Mouse (Mus musculus) MEL (cell line): ENCODE measurements around the gene Tomm40. TPM values are rescaled to one million over a fixed set of nuclear protein-coding genes. Genes with fewer than 3 reads are reported as not detected.
A peak's percentile ranks its signal among the peaks of the same experiment; 100 is the strongest.

Experiments used
- DNase-seq: peaks from one replicate; pipeline ENCODE4 v3.0.0; 2011; ENCODE audit warnings: low read depth, low spot score
- H3K27ac ChIP-seq: 2 replicates; pipeline ENCODE4 v1.5.1; 2012; ENCODE audit warnings: low read depth, mild to moderate bottlenecking, control low read depth, low read length, moderate library complexity; ENCODE audit not compliant: control insufficient read depth
- H3K27me3 ChIP-seq, 2 experiments: fragments of 150-350 bp in 1 of 2; sonication (generic) in 1 of 2; 2 replicates each; pipeline ENCODE4 v1.6.1; 2012; ENCODE audit warnings: low read length in 2 of 2, mild to moderate bottlenecking in 2 of 2, improper control_type of control experiment in 1 of 2, moderate library complexity in 1 of 2; ENCODE audit not compliant: insufficient read depth in 2 of 2, control insufficient read depth in 1 of 2
- H3K36me3 ChIP-seq, 2 experiments: 2 replicates each; pipeline ENCODE4 v1.6.1; 2012 to 2014; ENCODE audit warnings: low read length in 2 of 2, improper control_type of control experiment in 1 of 2, inconsistent platforms in 1 of 2, mild to moderate bottlenecking in 1 of 2; ENCODE audit not compliant: insufficient read depth in 2 of 2, control insufficient read depth in 1 of 2
- H3K4me1 ChIP-seq, 2 experiments: fragments of 150-350 bp in 1 of 2; sonication (generic) in 1 of 2; 2 replicates each; pipeline ENCODE4 v1.6.1; 2012; ENCODE audit warnings: low read length in 2 of 2, improper control_type of control experiment in 1 of 2, mild to moderate bottlenecking in 1 of 2; ENCODE audit not compliant: insufficient read depth in 2 of 2, control insufficient read depth in 1 of 2
- H3K4me3 ChIP-seq, 2 experiments: fragments of 150-350 bp in 1 of 2; sonication (generic) in 1 of 2; 2 replicates each; pipeline ENCODE4 v1.5.1; 2012; ENCODE audit warnings: low read depth in 2 of 2, low read length in 2 of 2, mild to moderate bottlenecking in 2 of 2, moderate library complexity in 2 of 2, control low read depth in 1 of 2, improper control_type of control experiment in 1 of 2; ENCODE audit not compliant: control insufficient read depth in 1 of 2, insufficient read depth in 1 of 2
- H3K79me2 ChIP-seq: 2 replicates; pipeline ENCODE4 v1.6.1; 2012; ENCODE audit warnings: mild to moderate bottlenecking, low read length, moderate library complexity; ENCODE audit not compliant: control insufficient read depth, poor library complexity, insufficient read depth
- H3K9ac ChIP-seq: 2 replicates; pipeline ENCODE4 v1.6.1; 2012; ENCODE audit warnings: low read depth, mild to moderate bottlenecking, control low read depth, low read length, moderate library complexity; ENCODE audit not compliant: control insufficient read depth, poor library complexity, severe bottlenecking
- H3K9me3 ChIP-seq: fragments of 150-350 bp; sonication (generic); replicated peaks from 2 replicates; pipeline ENCODE4 v1.6.1; 2012; ENCODE audit warnings: mild to moderate bottlenecking, low read length, improper control_type of control experiment, moderate library complexity; ENCODE audit not compliant: insufficient read depth
- CHD2 ChIP-seq: IDR thresholded peaks from 2 replicates; pipeline ENCODE4 v1.6.1; 2011; ENCODE audit warnings: low read length, improper control_type of control experiment
- CTCF ChIP-seq, 3 experiments: IDR thresholded peaks in 2 of 3; conservative IDR thresholded peaks in 1 of 3; 2 replicates each; pipeline ENCODE4 v1.5.1; 2011 to 2012; ENCODE audit warnings: low read length in 3 of 3, low read depth in 2 of 3, mild to moderate bottlenecking in 2 of 3, improper control_type of control experiment in 1 of 3, inconsistent platforms in 1 of 3, mixed read lengths in 1 of 3, moderate library complexity in 1 of 3; ENCODE audit not compliant: control insufficient read depth in 1 of 3, insufficient read depth in 1 of 3, poor library complexity in 1 of 3, severe bottlenecking in 1 of 3
- ELF1 ChIP-seq: IDR thresholded peaks from 2 replicates; pipeline ENCODE4 v1.6.1; 2014; ENCODE audit warnings: low read depth, mild to moderate bottlenecking, inconsistent platforms, low read length, improper control_type of control experiment, moderate library complexity
- ETS1 ChIP-seq: IDR thresholded peaks from 2 replicates; pipeline ENCODE4 v1.6.1; 2012; ENCODE audit warnings: low read depth, mild to moderate bottlenecking, inconsistent platforms, low read length, improper control_type of control experiment, moderate library complexity
- GATA1 ChIP-seq: IDR thresholded peaks from 2 replicates; pipeline ENCODE4 v1.6.1; 2011; ENCODE audit warnings: low read depth, low read length, improper control_type of control experiment
- HCFC1 ChIP-seq: IDR thresholded peaks from 2 replicates; pipeline ENCODE4 v1.6.1; 2012; ENCODE audit warnings: low read depth, mild to moderate bottlenecking, inconsistent platforms, low read length, improper control_type of control experiment, moderate library complexity
- JUND ChIP-seq: IDR thresholded peaks from 2 replicates; pipeline ENCODE4 v1.6.1; 2011; ENCODE audit warnings: low read depth, mild to moderate bottlenecking, improper control_type of control experiment, low read length
- MAZ ChIP-seq: IDR thresholded peaks from 2 replicates; pipeline ENCODE4 v1.6.1; 2012; ENCODE audit warnings: low read depth, mild to moderate bottlenecking, inconsistent platforms, low read length, improper control_type of control experiment
- POLR2A ChIP-seq, 2 experiments: IDR thresholded peaks; 2 replicates each; pipeline ENCODE4 v1.6.1; 2011 to 2012; ENCODE audit warnings: low read length in 2 of 2, mild to moderate bottlenecking in 2 of 2, control low read depth in 1 of 2, improper control_type of control experiment in 1 of 2, low read depth in 1 of 2, moderate library complexity in 1 of 2; ENCODE audit not compliant: control insufficient read depth in 1 of 2, insufficient read depth in 1 of 2, poor library complexity in 1 of 2
- POLR2AphosphoS2 ChIP-seq: IDR thresholded peaks from 2 replicates; pipeline ENCODE4 v1.6.1; 2011; ENCODE audit warnings: low read length, improper control_type of control experiment
- RAD21 ChIP-seq: IDR thresholded peaks from 2 replicates; pipeline ENCODE4 v1.6.1; 2011; ENCODE audit warnings: mild to moderate bottlenecking, low read depth, low read length, improper control_type of control experiment
- SIN3A ChIP-seq: IDR thresholded peaks from 2 replicates; pipeline ENCODE4 v1.6.1; 2012; ENCODE audit warnings: low read length, improper control_type of control experiment, inconsistent platforms
- SMC3 ChIP-seq: IDR thresholded peaks from 2 replicates; pipeline ENCODE4 v1.6.1; 2011; ENCODE audit warnings: low read depth, low read length, improper control_type of control experiment
- TBP ChIP-seq: IDR thresholded peaks from 2 replicates; pipeline ENCODE4 v1.8.0; 2011; ENCODE audit warnings: low read depth, low read length, improper control_type of control experiment
- USF2 ChIP-seq, 2 experiments: IDR thresholded peaks; 2 replicates each; pipeline ENCODE4 v1.6.1; 2011 to 2012; ENCODE audit warnings: improper control_type of control experiment in 2 of 2, low read length in 2 of 2, borderline replicate concordance in 1 of 2, inconsistent platforms in 1 of 2, low read depth in 1 of 2, mild to moderate bottlenecking in 1 of 2; ENCODE audit not compliant: insufficient read depth in 1 of 2
- ZC3H11A ChIP-seq: IDR thresholded peaks from 2 replicates; pipeline ENCODE4 v1.6.1; 2012; ENCODE audit warnings: low read depth, mild to moderate bottlenecking, inconsistent platforms, low read length, improper control_type of control experiment
- ZNF384 ChIP-seq: IDR thresholded peaks from 2 replicates; pipeline ENCODE4 v1.6.1; 2012; ENCODE audit warnings: low read depth, mild to moderate bottlenecking, inconsistent platforms, low read length, improper control_type of control experiment
- polyA plus RNA-seq, 2 experiments: library from polyadenylated mRNA; stranded (reverse) in 1 of 2; unstranded in 1 of 2; fragments of >175 nt in 1 of 2; fragments of >200 nt in 1 of 2; gene quantifications; 2 replicates each; pipeline versions ENCODE4 v1.2.1 to v1.2.4; 2012; ENCODE audit warnings: low replicate concordance in 2 of 2, low read depth in 1 of 2; ENCODE audit not compliant: insufficient read length in 2 of 2, insufficient read depth in 1 of 2, missing spikeins in 1 of 2
- total RNA-seq: library from RNA; depleted of rRNA; stranded (reverse); fragments of 300-350 nt; gene quantifications from 2 replicates; pipeline ENCODE4 v1.2.3, GENCODE M21; 2012

Tomm40 gene
- total and polyA plus RNA-seq, 3 experiments = 294 to 403 TPM; not detected in 1

GRCm38 (mm10) chr7:19668947-19669721 lies 46.1 kb downstream of the Tomm40 start:
- peak overlapping the region; percentile 43 for H3K9ac ChIP-seq
- peaks cover 7% of the 10 kb centered on the region for H3K79me2 ChIP-seq
- peak overlapping the region in 1 of 2 experiments; percentile 21; a peak in 2 of 4 replicates for H3K4me3 ChIP-seq

GRCm38 (mm10) chr7:19667434-19667833 lies 47.8 kb downstream of the Tomm40 start:
- Histone ChIP-seq H3K79me2 (peaks cover 23% of the 10 kb centered on the region), H3K27ac (peak overlapping the region; percentile 0; the same call in 1 of the 2 replicates), H3K9me3 (no peaks in the 10 kb centered on the region), H3K9ac (no peak overlapping the region), H3K4me3 (no peak overlapping the region), H3K4me1 (peaks cover 4 to 12% of the 10 kb centered on the region in 2 experiments; a peak in 3 of 4 replicates), H3K27me3 (no peaks in the 10 kb centered on the region), H3K36me3 (peaks cover 0 to 11% of the 10 kb centered on the region in 2 experiments; a peak in 3 of 4 replicates)
- TF ChIP-seq SIN3A (no peak), POLR2AphosphoS2 (no peak)
- peak; percentile 48 for DNase-seq

More at GRCm38 (mm10) chr7:19668947-19669721, 46.1 kb downstream of the Tomm40 start:
- DNase-seq = peak; percentile 96
- Histone ChIP-seq H3K27ac (no peak overlapping the region), H3K4me1 (peaks cover 4% of the 10 kb centered on the region in 2 experiments; a peak in 3 of 4 replicates), H3K27me3 (no peaks in the 10 kb centered on the region), H3K36me3 (peaks cover 0 to 7% of the 10 kb centered on the region in 2 experiments; a peak in 2 of 4 replicates), H3K9me3 (no peaks in the 10 kb centered on the region)
- TF ChIP-seq SIN3A (peak; percentile 55), ELF1 (no peak), GATA1 (no peak), MAZ (0 out of 2 replicates have a peak, but pooled peaks have one; percentile 32), CTCF (IDR thresholded peaks at IDR 0.05 in 2 of 3, conservative IDR thresholded peaks at IDR 0.05 in 1 of 3; ENCODE audit: control insufficient read depth in 1 of 3, insufficient read depth in 1 of 3, low read depth in 2 of 3, low read length in 3 of 3, poor library complexity in 1 of 3, severe bottlenecking in 1 of 3) (peak; percentile 87 to 99 (median 91)), RAD21 (peak; percentile 96), ETS1 (no peak), HCFC1 (peak; percentile 36; the same call in 1 of the 2 replicates), ZC3H11A (peak; percentile 89), SMC3 (peak; percentile 90), ZNF384 (peak; percentile 89), POLR2A (IDR thresholded peaks at IDR 0.05; ENCODE audit: control insufficient read depth in 1 of 2, insufficient read depth in 1 of 2, low read depth in 1 of 2, low read length in 2 of 2, poor library complexity in 1 of 2) (no peak)

DNA sequence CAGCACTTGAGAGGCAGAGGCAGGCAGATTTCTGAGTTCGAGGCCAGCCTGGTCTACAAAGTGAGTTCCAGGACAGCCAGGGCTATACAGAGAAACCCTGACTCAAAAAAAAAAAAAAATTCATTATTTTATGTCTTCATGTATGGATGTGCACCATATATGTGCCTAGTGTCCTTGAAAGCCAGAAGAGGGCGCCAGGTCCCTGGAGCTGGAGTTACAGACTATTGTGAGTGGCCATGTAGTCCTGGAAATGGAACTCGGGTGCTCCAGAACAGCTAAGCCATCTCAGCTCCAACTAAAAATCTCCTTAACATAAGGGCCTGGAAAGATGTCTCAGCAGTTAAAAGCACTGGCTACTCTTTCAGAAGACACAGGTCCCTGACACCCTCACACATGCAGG lies 48.5 kb downstream of the Tomm40 start:
- Histone ChIP-seq H3K27me3 (no peaks in the 10 kb centered on the region), H3K27ac (no peak overlapping the region), H3K36me3 (peaks cover 0 to 11% of the 10 kb centered on the region in 2 experiments; a peak in 3 of 4 replicates), H3K4me3 (no peak overlapping the region), H3K9me3 (no peaks in the 10 kb centered on the region), H3K79me2 (peaks cover 29% of the 10 kb centered on the region), H3K9ac (no peak overlapping the region), H3K4me1 (peaks cover 4 to 12% of the 10 kb centered on the region in 2 experiments; a peak in 3 of 4 replicates)
- peak; percentile 73 for DNase-seq
- TF ChIP-seq SIN3A (no peak), ZNF384 (peak; percentile 82), CHD2 (no peak), SMC3 (peak; percentile 29; the same call in 1 of the 2 replicates), USF2 (IDR thresholded peaks at IDR 0.05; ENCODE audit: borderline replicate concordance in 1 of 2, insufficient read depth in 1 of 2, low read depth in 1 of 2, low read length in 2 of 2) (no peak), CTCF (IDR thresholded peaks at IDR 0.05 in 2 of 3, conservative IDR thresholded peaks at IDR 0.05 in 1 of 3; ENCODE audit: control insufficient read depth in 1 of 3, insufficient read depth in 1 of 3, low read depth in 2 of 3, low read length in 3 of 3, poor library complexity in 1 of 3, severe bottlenecking in 1 of 3) (peak; percentile 39 to 61 (median 52)), RAD21 (peak; percentile 41), TBP (no peak), ELF1 (no peak), JUND (no peak)
